Mouse (Mus musculus): ENCODE results near the gene Ctf2. TPM values are rescaled to one million over a fixed set of nuclear protein-coding genes. Genes with fewer than 3 reads are reported as not detected.
"Not testable (repeated sequence)": the region's sequence is repeated elsewhere in the genome, so short reads cannot be mapped to it uniquely, and the experiment has no call there.

Gene Ctf2
- total RNA-seq (2015): not detected in 2 replicates
- total RNA-seq (2017): not detected in 2 replicates

DNA sequence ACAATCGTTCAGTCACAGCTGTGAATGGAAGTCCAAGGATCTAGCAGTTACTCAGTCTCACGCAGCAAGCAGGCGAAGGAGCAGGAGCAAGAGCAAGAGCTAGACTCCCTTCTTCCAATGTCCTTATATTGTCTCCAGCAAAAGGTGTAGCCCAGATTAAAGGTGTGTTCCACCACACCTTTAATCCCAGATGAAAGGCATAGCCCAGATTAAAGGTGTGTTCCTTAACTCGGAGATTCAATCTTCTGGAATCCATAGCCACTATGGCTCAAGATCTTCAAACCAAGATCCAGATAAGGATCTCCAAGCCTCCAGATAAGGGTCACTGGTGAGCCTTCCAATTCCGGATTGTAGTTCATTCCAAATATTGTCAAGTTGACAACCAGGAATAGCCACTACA lies at the start of gene Ctf2:
Gene Ctf2 (minus strand): TSS at position 101 of the 400 bp plus-strand sequence.
- not testable (repeated sequence) for ATAC-seq (replicated peaks; ENCODE audit: poor library complexity)

DNA sequence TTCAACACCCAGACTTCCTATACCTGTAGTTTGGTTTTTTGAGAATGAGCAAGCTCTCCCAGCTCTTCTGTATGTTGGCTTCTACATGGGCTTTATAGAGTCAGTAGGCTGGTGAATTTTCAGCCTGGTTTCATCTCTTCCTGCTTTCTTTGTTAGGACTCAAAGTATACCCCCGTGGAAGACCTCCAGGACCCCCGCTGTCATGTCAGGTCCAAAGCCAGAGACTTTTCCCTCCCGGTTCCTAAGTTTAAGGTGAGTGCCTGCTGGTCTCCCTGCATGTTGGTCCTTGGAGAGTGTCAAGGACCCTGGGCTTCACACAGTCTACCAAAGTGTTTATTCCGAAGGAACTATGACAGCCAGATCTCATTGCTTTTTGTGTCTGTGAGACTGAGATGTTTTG lies 46.4 kb upstream of the Ctf2 start:
- no peak for ATAC-seq (replicated peaks; ENCODE audit: poor library complexity)

DNA sequence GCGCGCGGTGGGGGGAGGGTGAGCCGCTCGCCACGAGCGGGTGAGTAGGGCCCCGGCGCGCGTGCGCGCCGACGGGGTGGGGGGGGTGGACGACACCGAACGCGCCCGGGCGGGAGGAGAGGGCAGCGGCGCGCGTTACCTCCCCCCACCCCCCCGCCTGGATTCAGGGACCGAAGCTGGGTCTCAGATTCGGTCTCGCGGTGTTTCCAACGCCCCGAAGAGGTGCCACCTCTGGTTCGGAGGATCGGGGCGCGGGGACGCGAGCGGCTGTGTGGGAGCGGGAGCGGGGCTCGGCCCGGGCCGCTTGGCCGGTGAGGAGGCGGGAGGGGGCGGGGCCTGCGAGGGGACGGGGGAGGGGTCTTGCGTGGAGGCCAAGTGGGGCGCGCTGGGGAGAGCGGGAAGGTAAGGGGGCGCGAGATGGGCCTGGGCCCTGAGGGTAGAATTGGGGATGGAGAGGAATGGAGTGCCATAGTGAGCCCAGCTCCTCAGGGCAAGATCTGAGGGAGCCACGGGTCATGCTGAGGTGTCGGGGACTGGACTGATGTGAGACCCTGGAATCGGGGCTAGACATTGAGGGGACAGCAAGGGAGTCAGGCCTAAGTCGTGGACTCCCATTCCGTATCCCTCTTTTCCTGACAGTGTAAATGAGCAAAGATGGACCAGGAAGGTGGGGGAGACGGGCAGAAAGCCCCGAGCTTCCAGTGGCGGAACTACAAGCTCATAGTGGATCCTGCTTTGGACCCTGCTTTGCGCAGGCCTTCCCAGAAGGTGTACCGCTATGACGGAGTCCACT lies 45.7 kb upstream of the Ctf2 start:
- peak; percentile 7 for ATAC-seq (replicated peaks; ENCODE audit: poor library complexity)

DNA sequence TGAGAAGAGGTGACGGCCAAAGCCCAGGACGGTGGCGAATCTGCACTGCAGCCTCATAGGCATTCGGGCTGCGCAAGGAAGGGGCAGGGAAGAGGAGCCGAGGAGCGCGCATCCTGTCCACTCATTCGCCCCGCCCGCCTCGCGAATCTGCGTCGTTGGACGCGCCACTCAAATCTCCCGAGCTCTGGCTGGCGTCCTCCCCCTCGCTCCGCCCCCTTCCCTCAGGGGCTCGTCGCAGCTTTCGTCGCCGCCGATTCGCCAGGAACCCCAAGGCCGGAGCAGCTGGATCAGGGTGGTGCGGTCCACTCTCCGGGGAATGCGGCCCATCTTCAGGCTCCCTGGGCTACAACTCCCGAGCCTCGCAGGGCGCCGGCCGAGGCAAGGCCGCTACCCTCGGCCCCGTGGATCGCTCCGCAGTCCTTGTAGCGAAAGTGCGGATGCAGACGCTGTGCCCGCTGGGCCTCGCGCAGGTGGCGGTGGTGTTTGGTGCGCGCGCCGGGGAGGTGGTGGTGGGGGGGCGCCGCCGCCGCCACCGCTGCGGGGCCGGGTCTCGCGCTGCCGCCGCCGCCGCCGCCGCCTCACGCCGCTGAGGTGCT lies 45.0 kb upstream of the Ctf2 start:
- peak; percentile 85 for ATAC-seq (replicated peaks; ENCODE audit: poor library complexity)

DNA sequence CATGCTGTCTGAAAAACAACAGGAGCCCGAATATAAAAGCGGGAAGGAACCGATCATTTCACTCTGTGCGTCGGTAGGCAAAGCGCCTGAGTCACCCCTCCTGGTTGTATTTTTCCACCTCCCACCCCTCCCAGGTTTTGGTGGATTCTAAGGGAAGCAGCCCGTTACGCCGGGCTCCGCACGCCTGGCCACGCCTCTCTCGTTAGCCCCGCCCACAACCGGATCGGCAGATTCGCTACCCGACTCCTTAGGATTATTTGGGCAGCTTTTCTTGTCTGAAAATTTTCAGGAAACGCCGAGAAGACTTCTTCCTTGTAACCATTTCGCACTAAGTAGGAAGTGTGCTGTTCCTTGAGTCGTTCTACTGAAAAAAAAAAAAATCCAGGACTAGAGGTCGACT lies 44.5 kb upstream of the Ctf2 start, which contains the start of gene Setd1a:
Gene Setd1a (plus strand): TSS at position 245 of the 400 bp plus-strand sequence.
- ATAC-seq (replicated peaks; ENCODE audit: poor library complexity): peak; percentile 54

DNA sequence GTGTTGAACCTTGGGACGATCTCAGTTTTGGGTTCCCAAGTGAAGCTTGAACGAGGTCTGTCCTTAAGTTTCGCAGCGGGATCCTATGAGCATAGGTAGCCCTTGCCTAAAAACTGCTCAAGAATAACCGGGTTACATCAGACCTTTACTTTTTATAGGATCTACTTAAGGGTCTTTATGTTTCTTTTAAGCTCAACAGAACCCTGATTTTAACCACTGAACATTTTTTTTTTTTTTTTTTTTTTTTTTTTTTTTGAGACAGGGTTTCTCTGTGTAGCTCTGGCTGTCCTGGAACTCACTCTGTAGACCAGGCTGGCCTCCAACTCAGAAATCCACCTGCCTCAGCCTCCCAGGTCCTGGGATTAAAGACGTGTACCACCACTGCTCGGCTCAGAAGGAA lies 43.9 kb upstream of the Ctf2 start:
- ATAC-seq (replicated peaks; ENCODE audit: poor library complexity): not testable (repeated sequence)

DNA sequence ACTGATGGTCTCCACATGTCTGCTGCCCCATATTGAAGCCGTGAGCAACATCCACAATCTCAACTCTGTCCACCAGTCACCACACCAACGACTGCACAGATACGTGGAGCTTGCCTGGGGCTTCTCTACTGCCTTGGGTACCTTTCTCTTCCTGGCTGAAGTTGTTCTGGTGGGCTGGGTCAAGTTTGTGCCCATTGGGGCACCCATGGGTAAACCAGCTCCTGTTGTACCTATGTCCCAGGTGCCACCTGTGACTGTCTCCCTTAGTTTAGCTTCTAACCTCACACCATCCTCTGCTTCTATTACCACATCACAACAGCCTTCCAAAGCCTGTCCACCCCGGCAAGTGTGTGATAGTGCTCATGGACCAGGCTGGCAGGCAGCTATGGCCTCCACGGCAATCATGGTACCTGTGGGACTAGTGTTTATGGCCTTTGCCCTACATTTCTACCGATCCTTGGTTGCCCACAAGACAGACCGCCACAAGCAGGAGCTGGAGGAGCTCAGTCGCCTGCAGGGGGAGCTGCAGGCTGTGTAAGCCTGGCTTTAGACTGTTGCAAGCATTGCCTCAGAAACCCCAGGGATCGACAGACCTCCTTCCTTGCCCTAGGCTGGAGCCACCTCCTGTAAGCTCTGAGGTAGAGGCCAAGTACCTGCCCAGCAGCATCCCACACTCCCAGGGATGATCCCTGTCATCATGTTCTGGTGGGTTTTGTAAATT lies 41.9 kb upstream of the Ctf2 start:
- ATAC-seq (replicated peaks; ENCODE audit: poor library complexity): peak; percentile 45

DNA sequence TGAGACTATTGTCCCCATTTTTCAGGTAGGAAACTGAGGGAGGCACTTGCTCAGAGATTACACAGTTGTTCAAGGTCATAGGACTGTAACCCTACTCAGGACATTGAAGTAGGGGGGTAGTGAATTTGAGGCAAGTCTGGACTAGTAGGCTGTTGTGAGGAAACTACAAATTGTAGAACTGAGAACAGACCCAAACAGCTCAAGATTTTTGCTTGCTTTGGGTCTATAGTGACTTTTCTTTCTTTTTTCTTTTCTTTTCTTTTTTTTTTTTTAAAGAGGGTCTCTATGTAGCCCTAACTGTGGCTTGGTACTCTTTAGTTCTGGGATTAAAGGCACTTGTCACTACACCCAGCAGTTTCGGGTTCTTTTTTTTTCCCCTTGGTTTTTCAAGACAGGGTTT lies 40.6 kb upstream of the Ctf2 start:
- ATAC-seq (replicated peaks; ENCODE audit: poor library complexity): no peak

DNA sequence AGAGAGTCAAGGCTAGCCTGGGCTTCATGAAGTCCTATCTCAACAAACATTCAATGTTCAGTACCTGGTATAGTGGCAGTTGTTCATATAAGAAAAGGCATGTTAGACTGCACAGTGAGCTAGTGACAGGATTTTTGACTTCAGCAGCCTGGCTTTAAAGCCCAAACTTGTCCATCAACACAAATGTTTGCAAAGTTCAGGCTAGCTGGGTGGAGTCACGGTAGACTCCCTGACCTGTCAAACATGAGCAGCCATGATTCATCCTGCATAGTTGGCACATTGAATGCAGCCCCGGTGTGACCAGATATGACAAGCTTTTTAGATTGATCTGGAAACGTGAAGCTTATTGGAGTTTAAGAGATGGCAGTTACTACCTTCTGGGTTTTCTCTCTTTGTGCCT lies 40.1 kb upstream of the Ctf2 start:
- ATAC-seq (replicated peaks; ENCODE audit: poor library complexity): no peak

DNA sequence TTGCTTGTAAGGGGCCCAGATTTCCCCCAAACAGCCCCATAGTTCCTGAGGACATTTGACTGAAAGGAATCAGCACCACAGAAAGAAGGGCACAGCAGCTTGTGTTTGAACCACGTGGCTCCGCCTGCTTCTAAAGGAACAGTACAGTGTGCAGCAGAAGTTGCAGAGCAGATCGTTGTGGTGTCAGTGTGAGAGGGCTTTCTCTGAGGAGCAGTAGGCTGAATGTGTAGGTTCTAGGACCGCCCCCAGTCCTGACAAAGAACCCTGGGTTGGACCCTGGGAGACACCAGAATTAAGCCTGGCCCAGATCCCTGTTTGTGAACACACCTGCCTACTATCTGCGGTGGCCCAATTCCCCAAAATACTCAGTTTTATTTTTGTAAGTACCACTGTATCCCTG lies 39.3 kb upstream of the Ctf2 start:
- no peak for ATAC-seq (replicated peaks; ENCODE audit: poor library complexity)

DNA sequence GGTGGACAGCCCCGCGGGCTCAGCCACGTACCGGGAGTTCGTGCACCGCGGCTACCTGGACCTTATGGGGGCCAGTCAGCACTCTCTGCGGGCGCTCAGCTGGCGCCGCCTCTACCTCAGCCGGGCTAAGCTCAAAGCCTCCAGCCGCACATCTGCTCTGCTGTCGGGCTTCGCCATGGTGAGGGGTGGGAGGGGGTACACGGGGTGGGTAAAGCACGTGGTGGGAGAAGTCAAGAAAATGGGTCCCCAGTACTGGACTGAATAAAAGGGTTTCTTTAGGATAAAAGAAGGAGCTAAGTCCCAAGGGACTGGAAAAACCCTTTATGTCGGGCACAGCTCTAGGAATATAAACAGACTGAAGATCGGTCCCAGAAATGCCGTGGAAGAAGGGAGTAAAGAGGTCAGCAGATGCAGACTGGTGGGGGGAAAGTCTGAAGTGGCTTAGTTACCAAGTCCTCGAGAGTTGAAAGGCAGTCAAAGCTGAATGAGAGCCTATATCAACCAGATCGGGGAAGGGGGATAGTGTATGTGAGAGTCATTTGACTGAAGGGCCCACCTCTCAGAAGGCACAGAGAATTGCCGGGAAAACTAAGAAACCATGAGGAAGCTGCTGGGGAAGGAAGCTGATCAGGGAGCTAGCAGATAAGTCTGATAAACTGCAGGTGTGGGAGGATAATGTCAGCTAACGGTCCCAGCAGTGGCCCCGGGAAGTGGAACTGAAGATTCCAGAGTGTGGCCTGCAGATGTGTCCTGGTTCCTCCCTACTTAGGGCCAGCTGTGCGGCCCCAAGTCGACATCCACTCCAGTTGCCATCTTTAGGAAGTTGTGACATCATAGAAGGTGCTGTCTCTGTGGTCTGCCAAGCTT lies 38.3 kb upstream of the Ctf2 start:
- 0 out of 2 replicates have a peak, but pooled peaks have one; percentile 3 for ATAC-seq (replicated peaks; ENCODE audit: poor library complexity)

DNA sequence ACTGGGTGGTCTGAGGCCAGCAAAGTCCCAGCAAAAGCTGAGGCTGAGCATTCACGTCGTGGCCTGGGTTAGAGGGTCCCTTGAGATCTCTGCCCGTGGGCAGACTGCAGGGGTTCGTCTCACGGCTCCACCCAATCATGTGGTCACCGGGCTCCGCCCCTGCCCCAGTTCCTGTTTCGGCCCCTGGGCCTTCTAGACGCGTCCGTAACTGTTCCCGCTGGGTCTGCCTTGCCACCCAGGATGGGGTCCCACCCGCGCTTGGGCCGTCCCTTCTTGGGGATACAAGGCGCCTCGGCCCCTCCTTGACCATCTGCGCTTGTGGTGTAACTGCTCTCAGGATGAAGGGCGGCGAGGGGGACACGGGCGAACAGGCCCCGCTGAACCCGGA lies 37.7 kb upstream of the Ctf2 start, which contains the start of gene Orai3:
Gene Orai3 (plus strand): TSS at position 165 of the 388 bp plus-strand sequence.
- ATAC-seq (replicated peaks; ENCODE audit: poor library complexity): peak; percentile 42

DNA sequence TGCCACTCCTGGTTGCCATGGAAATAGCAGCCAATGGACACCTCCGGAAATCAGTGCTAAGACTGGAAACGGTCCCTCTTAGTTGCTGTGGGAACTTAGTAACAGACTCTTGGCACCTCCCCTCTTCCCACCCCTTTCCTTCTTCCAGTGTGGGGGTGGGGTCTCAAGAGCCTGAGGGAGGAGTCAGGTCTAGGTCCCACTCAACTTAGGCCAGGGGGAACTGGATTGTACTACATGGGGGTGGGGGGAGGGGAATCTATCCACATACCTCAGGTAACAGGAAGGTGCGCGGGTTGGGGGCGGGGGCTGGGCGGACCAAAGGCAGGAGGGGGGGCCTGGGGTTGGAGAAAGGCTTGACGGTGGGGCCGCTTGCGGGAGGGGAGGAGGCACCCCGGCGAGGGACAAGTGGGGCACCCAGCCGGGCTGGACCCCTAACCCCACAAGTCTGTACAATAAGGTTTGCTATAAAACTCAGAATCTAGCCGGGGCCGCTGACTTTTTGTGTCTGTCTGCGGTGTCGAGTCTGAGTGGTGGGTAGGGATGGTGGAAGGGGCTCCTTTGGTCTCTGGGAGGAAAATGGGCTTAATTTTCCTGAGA lies 37.1 kb upstream of the Ctf2 start:
- peak; percentile 53 for ATAC-seq (replicated peaks; ENCODE audit: poor library complexity)

DNA sequence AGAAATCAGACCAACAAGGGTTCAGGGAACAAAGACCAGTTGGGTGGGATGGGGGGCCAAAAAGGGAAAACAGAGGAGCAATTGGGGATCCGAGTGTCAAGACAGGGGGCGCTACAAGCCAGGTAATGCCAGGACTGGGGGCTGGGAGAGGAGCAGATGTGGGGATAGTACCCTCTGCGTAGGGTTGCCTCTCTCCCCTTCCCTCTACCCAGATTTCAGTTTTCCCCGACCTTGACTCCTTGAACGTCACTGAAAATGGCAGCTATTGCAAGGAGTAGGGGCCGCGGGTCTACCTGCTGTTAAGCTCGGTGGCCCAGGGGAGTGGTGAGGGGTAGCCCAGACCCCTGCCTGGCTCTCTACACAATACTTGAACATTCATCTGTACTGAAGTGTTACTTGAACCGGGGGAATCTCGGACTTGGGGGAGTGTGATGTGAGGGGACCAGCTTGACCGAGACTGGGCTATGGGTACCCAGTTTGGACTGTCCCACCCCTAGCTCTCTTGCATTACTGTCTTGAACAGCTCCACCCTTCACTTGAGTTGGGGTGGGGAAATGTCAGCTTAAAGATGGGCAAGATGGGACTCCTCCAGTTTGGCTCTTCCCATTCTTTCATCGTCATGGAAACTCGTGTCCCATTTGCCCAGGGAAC lies 36.5 kb upstream of the Ctf2 start:
- ATAC-seq (replicated peaks; ENCODE audit: poor library complexity): no peak

DNA sequence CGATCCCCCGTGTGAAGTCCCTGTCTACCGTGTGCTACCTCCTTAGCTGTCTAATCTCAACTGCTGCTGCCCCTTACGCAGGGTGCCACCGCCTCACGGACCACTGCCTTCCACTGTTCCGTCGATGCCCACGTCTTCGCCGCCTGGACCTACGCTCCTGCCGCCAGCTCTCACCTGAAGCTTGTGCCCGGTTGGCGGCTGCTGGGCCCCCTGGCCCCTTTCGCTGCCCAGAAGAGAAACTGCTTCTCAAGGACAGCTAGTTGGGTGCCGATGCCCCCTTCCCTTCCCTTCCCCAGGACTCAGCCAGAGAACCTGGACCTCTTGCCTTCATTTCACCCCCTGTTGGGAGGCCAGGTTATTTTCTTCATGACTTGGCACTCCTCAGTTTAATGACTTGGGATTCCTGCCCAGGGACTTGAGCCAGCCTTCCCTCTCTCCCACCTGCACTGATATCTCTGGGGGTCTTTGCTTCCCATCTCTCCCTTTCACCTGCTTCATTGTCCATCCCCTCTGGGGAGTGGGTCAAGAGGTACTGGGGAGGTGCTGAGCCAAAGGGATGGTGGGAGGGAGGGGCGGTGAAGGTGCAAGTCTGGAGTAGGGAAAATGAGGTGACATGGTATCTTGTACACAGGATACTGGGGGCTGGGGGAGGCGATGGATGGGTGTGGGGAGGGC lies 35.8 kb upstream of the Ctf2 start:
- peak; percentile 2; the same call in 1 of the 2 replicates for ATAC-seq (replicated peaks; ENCODE audit: poor library complexity)

DNA sequence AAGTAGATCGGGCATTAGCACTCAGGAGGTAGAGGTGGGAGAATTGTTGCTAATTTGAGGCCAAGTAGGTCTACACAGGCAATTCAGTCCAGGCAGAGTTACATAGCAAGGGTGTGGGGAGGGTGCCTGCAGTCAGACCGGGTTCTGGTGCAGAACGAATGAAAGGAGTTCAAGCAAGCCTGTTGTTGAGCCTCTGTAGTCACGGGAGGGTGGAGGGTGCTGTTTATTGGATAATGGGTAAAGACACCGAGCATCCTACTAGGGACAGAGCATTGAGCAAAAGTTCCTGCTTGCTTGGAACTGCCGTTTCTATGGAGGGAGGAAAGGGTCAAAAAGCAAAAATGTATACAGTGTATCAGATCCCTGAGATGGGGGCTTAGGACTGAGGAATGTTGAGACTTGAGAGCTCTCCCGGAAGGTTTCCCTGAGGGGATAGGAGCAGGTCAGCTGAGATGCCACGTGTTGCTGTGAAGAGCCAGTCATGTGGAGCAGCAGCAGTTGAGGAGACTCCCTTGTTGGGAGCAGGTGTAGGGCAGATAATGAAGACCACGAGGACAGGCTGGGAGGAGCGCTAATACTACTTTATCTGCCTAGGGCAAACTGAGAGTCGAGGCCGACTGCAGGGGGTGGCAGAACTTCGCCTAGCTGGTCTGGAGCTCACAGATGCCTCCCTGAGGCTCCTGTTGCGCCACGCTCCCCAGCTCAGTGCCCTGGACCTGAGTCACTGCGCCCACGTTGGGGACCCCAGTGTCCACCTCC lies 35.1 kb upstream of the Ctf2 start:
- ATAC-seq (replicated peaks; ENCODE audit: poor library complexity): peak; percentile 72

DNA sequence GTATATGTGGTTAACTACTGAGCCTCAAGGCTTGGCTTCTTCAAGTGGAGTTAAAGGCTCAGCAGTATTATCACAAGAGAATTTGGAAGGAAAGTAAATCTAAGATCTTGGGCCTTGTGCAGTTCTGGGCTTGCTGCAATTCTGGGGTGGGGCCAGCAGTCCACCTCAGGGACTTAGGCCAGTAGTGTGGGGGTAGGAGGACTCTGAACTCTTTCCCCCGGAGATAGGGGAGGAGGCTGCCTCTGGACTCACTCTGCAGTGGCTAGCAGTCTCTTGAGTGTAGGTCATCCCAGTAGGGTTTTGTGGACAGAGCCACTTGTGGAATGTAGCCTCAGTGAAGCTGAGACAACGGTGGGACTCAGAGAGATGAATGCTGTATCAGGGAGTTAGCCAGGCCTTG lies 33.8 kb upstream of the Ctf2 start:
- ATAC-seq (replicated peaks; ENCODE audit: poor library complexity): no peak

DNA sequence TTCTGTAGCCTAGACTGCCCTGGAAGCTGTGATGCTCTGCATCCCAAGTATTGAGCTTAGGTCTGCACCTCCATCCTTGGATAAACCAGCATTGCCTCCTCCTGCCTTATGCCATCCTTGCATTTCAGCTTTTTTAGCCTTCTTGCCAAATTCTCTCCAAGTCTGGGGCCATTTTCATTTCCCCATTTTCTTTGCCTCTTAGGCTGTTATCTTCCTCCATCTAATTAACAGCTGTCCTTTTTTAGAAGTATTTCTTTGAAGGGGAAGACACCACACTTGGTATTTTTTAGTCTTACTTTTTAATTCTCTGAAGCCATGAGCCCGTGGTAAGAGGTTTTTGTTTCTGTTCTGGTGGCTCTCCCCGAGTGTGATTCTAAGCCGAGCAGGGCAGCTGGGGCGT lies 31.7 kb upstream of the Ctf2 start:
- ATAC-seq (replicated peaks; ENCODE audit: poor library complexity): no peak

All from megakaryocyte progenitor cell, adult 5-6 weeks (primary cell).